Mouse (Mus musculus) G1E (cell line): ENCODE measurements around the gene Map1b.

Experiments
- CTCF ChIP-seq: IDR thresholded peaks from 2 replicates; pipeline ENCODE4 v1.5.1; 2012; ENCODE audit warnings: low read depth, low read length, inconsistent platforms, mixed read lengths
- GATA1 ChIP-seq: IDR thresholded peaks from 2 replicates; pipeline ENCODE4 v1.6.1; 2012; ENCODE audit warnings: borderline replicate concordance, low read length, inconsistent platforms, mixed read lengths
- GATA2 ChIP-seq: IDR thresholded peaks from 2 replicates; pipeline ENCODE4 v1.6.1; 2012; ENCODE audit warnings: low read depth, low read length, inconsistent platforms, borderline replicate concordance
- POLR2AphosphoS5 ChIP-seq: IDR thresholded peaks from 2 replicates; pipeline ENCODE4 v1.6.1; 2012; ENCODE audit warnings: low read depth, low read length, inconsistent platforms; ENCODE audit not compliant: insufficient replicate concordance
- TAL1 ChIP-seq: conservative IDR thresholded peaks from 2 replicates; pipeline ENCODE4 v1.6.1; 2012; ENCODE audit warnings: low read depth, low read length, inconsistent platforms, mixed read lengths

- no peak for TF ChIP-seq CTCF
- TF ChIP-seq GATA1 = no peak
- TF ChIP-seq POLR2AphosphoS5 = no peak
- no peak for TF ChIP-seq TAL1
- TF ChIP-seq GATA2 = no peak
These were observed 28.9 kb upstream of the Map1b start for GRCm38 (mm10) chr13:99545201-99545600.
